Mouse (Mus musculus) naive thymus-derived CD4-positive, alpha-beta T cell, adult 2 months (primary cell): ENCODE data around the gene Tuba1b.

Experiments
- DNase-seq: peaks from one replicate; pipeline ENCODE4 v3.0.0-alpha.2; 2011; ENCODE audit warnings: low read depth

Gene Tuba1b

GRCm38 (mm10) chr15:98886667-98887387 lies 47.5 kb downstream of the Tuba1b start:
- no peak for DNase-seq

GRCm38 (mm10) chr15:98884106-98884505 lies 50.3 kb downstream of the Tuba1b start:
- DNase-seq = no peak

GRCm38 (mm10) chr15:98883661-98884060 lies 50.7 kb downstream of the Tuba1b start:
- no peak for DNase-seq

GRCm38 (mm10) chr15:98881656-98882008 lies 52.7 kb downstream of the Tuba1b start:
- no peak for DNase-seq
